Comparison of ENCODE assay signal across 9 mouse cellular contexts in genomic region chr15:82928844-82929243, GRCm38 (mm10). TPM values are rescaled to one million over a fixed set of nuclear protein-coding genes. Genes with fewer than 3 reads are reported as not detected.
DNase-seq lines count a peak whose midpoint lies in the region; ATAC-seq and TF ChIP-seq lines count a peak whose summit lies in the region.
"Had no signal": no experiment of that assay in that cellular context is flagged by ENCODE, and none has a peak within 500 bp of the region (broad histone marks: within the 10 kb centered on the region; RNA-seq: fewer than 3 reads in every experiment).

No protein-coding gene starts in this region.

- no peak overlapping the region for H3K27ac ChIP-seq in lung, postnatal 0 days (ENCODE audit: low read length)

- no peak overlapping the region for H3K9ac ChIP-seq in lung, postnatal 0 days (replicated peaks; ENCODE audit: low read depth)

- peaks cover 4% of the 10 kb centered on the region; the same call in 1 of the 2 replicates for H3K4me1 ChIP-seq in lung, postnatal 0 days (ENCODE audit: insufficient read depth, low read depth, low read length)
- H3K4me1 ChIP-seq: megakaryocyte, embryonic 14.5 days had no signal

- peak; percentile 31 for DNase-seq in lung, postnatal 0 days (ENCODE audit: low spot score)
- no peak for DNase-seq in lung, postnatal 10 days
- DNase-seq in brain, adult 2 months (ENCODE audit: low read depth, low spot score): peak; percentile 51
- peak; percentile 52 for DNase-seq in naive thymus-derived CD4-positive, alpha-beta T cell, adult 2 months (ENCODE audit: low read depth)
- DNase-seq in gastrocnemius, postnatal 10 days: no peak
- DNase-seq in cerebellum, adult 18-20 months: no peak
- DNase-seq: liver had no signal

- H3K4me3 ChIP-seq in lung, postnatal 0 days (ENCODE audit: low read depth, low read length): no peak overlapping the region
- H3K4me3 ChIP-seq: megakaryocyte, embryonic 14.5 days had no signal

- no peak for TF ChIP-seq CTCF in lung, postnatal 0 days (IDR thresholded peaks at IDR 0.05)

- no peak for TF ChIP-seq EP300 in lung, postnatal 0 days (IDR thresholded peaks at IDR 0.05)

- H3K9me3 ChIP-seq in lung, postnatal 0 days (ENCODE audit: low read length): no peaks in the 10 kb centered on the region
- H3K9me3 ChIP-seq: megakaryocyte, embryonic 14.5 days had no signal

- whole genome bisulfite sequencing in lung, postnatal 0 days: 38% methylated on average over 8 of the region's 8 CpGs

- peaks cover 12% of the 10 kb centered on the region; the same call in 1 of the 2 replicates for H3K27me3 ChIP-seq in lung, postnatal 0 days (replicated peaks; ENCODE audit: insufficient read depth, low read length)

- no peaks in the 10 kb centered on the region for H3K36me3 ChIP-seq in lung, postnatal 0 days (ENCODE audit: insufficient read depth, low read length)

- ATAC-seq in lung, postnatal 0 days: no peak
- peak; percentile 44 for ATAC-seq in granulocyte monocyte progenitor cell, adult 5-6 weeks (replicated peaks; ENCODE audit: poor library complexity, severe bottlenecking)

- no peak overlapping the region for H3K4me2 ChIP-seq in lung, postnatal 0 days (replicated peaks; ENCODE audit: low read depth, low read length)

RNA-seq across cellular contexts. Expression of gene Tcf20, which starts 58.8 kb away (rescaled TPM):
- polyA plus RNA-seq in lung, postnatal 0 days (2015; fragmentation: Nextera tagmentation; extraction: Ambion mirVana): 6.1 and 7.3 TPM in 2 replicates
- total RNA-seq in granulocyte monocyte progenitor cell, adult 5-6 weeks (2014; fragmentation: Nextera tagmentation): 52.2 and 56.9 TPM in 2 replicates
- 76.8 and 81.2 TPM in 2 replicates for total RNA-seq in granulocyte monocyte progenitor cell, adult 5-6 weeks (2017)
- total RNA-seq in gastrocnemius, postnatal 10 days (2021): 10 to 100 TPM; 33.4 to 40.6 TPM

Comparison
In these comparisons a context has a peak if more than half of its experiments do, and no peak if none do; other contexts are left out.
1. DNase-seq: peak in lung, postnatal 0 days (single experiment), brain, adult 2 months (single experiment) and naive thymus-derived CD4-positive, alpha-beta T cell, adult 2 months (single experiment); none in lung, postnatal 10 days (single experiment), gastrocnemius, postnatal 10 days (single experiment) and cerebellum, adult 18-20 months (0 of 2).